Mouse (Mus musculus) lung, adult 2 months (tissue): Measurements from ENCODE around the gene Pnpla3. TPM values are rescaled to one million over a fixed set of nuclear protein-coding genes. Genes with fewer than 3 reads are reported as not detected.
"Not testable (repeated sequence)": the region's sequence is repeated elsewhere in the genome, so short reads cannot be mapped to it uniquely, and the experiment has no call there.

Source experiments
- DNase-seq: peaks from one replicate; pipeline ENCODE4 v3.0.0; 2022
- H3K4me1 ChIP-seq: fragments of 200-500 bp; 2 replicates; pipeline ENCODE4 v1.6.1; 2011; ENCODE audit warnings: low read length; ENCODE audit not compliant: control insufficient read depth, insufficient read depth
- H3K4me3 ChIP-seq: fragments of 200-500 bp; replicated peaks from 2 replicates; pipeline ENCODE3; 2011; ENCODE audit warnings: low read depth, mild to moderate bottlenecking, control low read depth, low read length; ENCODE audit errors: extremely low read depth
- CTCF ChIP-seq: fragments of 200-500 bp; IDR thresholded peaks from 2 replicates; pipeline ENCODE4 v1.5.1; 2011; ENCODE audit warnings: mild to moderate bottlenecking, low read length, control low read depth; ENCODE audit not compliant: insufficient read depth
- POLR2A ChIP-seq: fragments of 200-500 bp; IDR thresholded peaks from 2 replicates; pipeline ENCODE4 v1.6.1; 2011; ENCODE audit warnings: low read depth, mild to moderate bottlenecking, control low read depth, low read length, borderline replicate concordance; ENCODE audit errors: extremely low read depth
- WGBS: fragments of 180-500 bp; shearing (Covaris S2); methylation state at CpG from one replicate; pipeline ENCODE4 v1.1.7; 2018; 5-methylcytosine and 5-hydroxymethylcytosine counted together
- polyA plus RNA-seq: library from polyadenylated mRNA; depleted of rRNA; stranded (reverse); fragments of >200 nt; gene quantifications from 2 replicates; pipeline ENCODE4 v1.2.3, GENCODE M21; 2012

Gene Pnpla3
- polyA plus RNA-seq, 1 experiment, result 33.9 TPM

- TF ChIP-seq CTCF, result peak; percentile 44
- TF ChIP-seq POLR2A, result no peak
- H3K4me3 ChIP-seq, result no peak overlapping the region
- peak; percentile 19 for DNase-seq
- no peaks in the 10 kb centered on the region; the same call in 1 of the 2 replicates for H3K4me1 ChIP-seq
- WGBS, result 83% methylated on average over 5 of the region's 5 CpGs
Measured at GRCm38 (mm10) chr15:84135472-84135871, 32.2 kb upstream of the Pnpla3 start.

- TF ChIP-seq CTCF, result no peak
- no peak for TF ChIP-seq POLR2A
- no peak for DNase-seq
- H3K4me1 ChIP-seq, result no peaks in the 10 kb centered on the region; the same call in 1 of the 2 replicates
- 44% methylated on average over 12 of the region's 12 CpGs for WGBS
- no peak overlapping the region for H3K4me3 ChIP-seq
Measured at GRCm38 (mm10) chr15:84136473-84137415, 30.9 kb upstream of the Pnpla3 start.

GRCm38 (mm10) chr15:84139592-84140005, 28.0 kb upstream of the Pnpla3 start:
- Histone ChIP-seq H3K4me1 (no peaks in the 10 kb centered on the region), H3K4me3 (no peak overlapping the region)
- no peak for TF ChIP-seq CTCF
- TF ChIP-seq POLR2A, result no peak
- DNase-seq, result no peak
- WGBS, result 61% methylated on average over 5 of the region's 5 CpGs

- Histone ChIP-seq H3K4me3 (no peak overlapping the region), H3K4me1 (no peaks in the 10 kb centered on the region)
- WGBS, result 50% methylated on average over 3 of the region's 3 CpGs
- TF ChIP-seq POLR2A (no peak), CTCF (no peak)
- DNase-seq, result no peak
Measured at GRCm38 (mm10) chr15:84140109-84140508, 27.5 kb upstream of the Pnpla3 start.

GRCm38 (mm10) chr15:84140929-84141328, 26.7 kb upstream of the Pnpla3 start:
- Histone ChIP-seq H3K4me1 (no peaks in the 10 kb centered on the region), H3K4me3 (no peak overlapping the region)
- no peak for DNase-seq
- 59% methylated on average over 5 of the region's 5 CpGs for WGBS
- no peak for TF ChIP-seq POLR2A
- no peak for TF ChIP-seq CTCF

GRCm38 (mm10) chr15:84156158-84156557, 11.5 kb upstream of the Pnpla3 start:
- H3K4me1 ChIP-seq, result no peaks in the 10 kb centered on the region
- TF ChIP-seq POLR2A (no peak), CTCF (no peak)
- DNase-seq, result no peak
- 71% methylated on average over 2 of the region's 2 CpGs for WGBS
- H3K4me3 ChIP-seq, result no peak overlapping the region

- 83% methylated on average over 6 of the region's 6 CpGs for WGBS
- H3K4me1 ChIP-seq, H3K4me3 ChIP-seq, DNase-seq: not testable (repeated sequence)
Measured at GRCm38 (mm10) chr15:84157530-84157929, 10.1 kb upstream of the Pnpla3 start.

- no peaks in the 10 kb centered on the region for H3K4me1 ChIP-seq
- DNase-seq, result no peak
- WGBS, result 73% methylated on average over 6 of the region's 6 CpGs
- TF ChIP-seq POLR2A, result no peak
- TF ChIP-seq CTCF, result no peak
- no peak overlapping the region for H3K4me3 ChIP-seq
Measured at GRCm38 (mm10) chr15:84161871-84162270, 5.8 kb upstream of the Pnpla3 start.

GRCm38 (mm10) chr15:84166818-84167217, 819 bp upstream of the Pnpla3 start:
- H3K4me1 ChIP-seq, result 0 out of 2 replicates have a peak, but pooled peaks cover 3% of the 10 kb centered on the region
- no peak for TF ChIP-seq CTCF
- TF ChIP-seq POLR2A, result no peak
- no peak for DNase-seq
- WGBS, result 71% methylated on average over 6 of the region's 6 CpGs
- no peak overlapping the region for H3K4me3 ChIP-seq
